Mouse (Mus musculus): Measurements from ENCODE around the gene BC048562. TPM values are rescaled to one million over a fixed set of nuclear protein-coding genes. Genes with fewer than 3 reads are reported as not detected.

Gene BC048562
- polyA plus RNA-seq, 1 experiment from 2014 or later = not detected

Other genes with a start within 250 kb of the BC048562 start
- 1.1 and 1.7 TPM in 2 replicates for gene Bsn, start 246.1 kb upstream of the BC048562 start, polyA plus RNA-seq (2016; fragmentation: Nextera tagmentation; extraction: Ambion mirVana)
- 71.1 and 77.0 TPM in 2 replicates for gene Dag1, start 172.5 kb upstream of the BC048562 start, polyA plus RNA-seq (2016; fragmentation: Nextera tagmentation; extraction: Ambion mirVana)
- gene Nicn1, start 146.1 kb upstream of the BC048562 start, polyA plus RNA-seq (2016; fragmentation: Nextera tagmentation; extraction: Ambion mirVana) = 44.4 and 57.3 TPM in 2 replicates
- gene Amt, start 139.6 kb upstream of the BC048562 start, polyA plus RNA-seq (2016; fragmentation: Nextera tagmentation; extraction: Ambion mirVana) = 37.9 and 39.2 TPM in 2 replicates
- gene Rhoa, start 130.4 kb upstream of the BC048562 start, polyA plus RNA-seq (2016; fragmentation: Nextera tagmentation; extraction: Ambion mirVana) = 272 and 276 TPM in 2 replicates
- gene Tcta, start 130.3 kb upstream of the BC048562 start, polyA plus RNA-seq (2016; fragmentation: Nextera tagmentation; extraction: Ambion mirVana) = 17.8 and 26.2 TPM in 2 replicates
- gene Gpx1, start 97.6 kb upstream of the BC048562 start, polyA plus RNA-seq (2016; fragmentation: Nextera tagmentation; extraction: Ambion mirVana) = 767 and 792 TPM in 2 replicates
- 119 and 140 TPM in 2 replicates for gene Usp4, start 88.6 kb upstream of the BC048562 start, polyA plus RNA-seq (2016; fragmentation: Nextera tagmentation; extraction: Ambion mirVana)
- 1.1 and 1.2 TPM in 2 replicates for gene 1700102P08Rik, start 43.7 kb upstream of the BC048562 start, polyA plus RNA-seq (2016; fragmentation: Nextera tagmentation; extraction: Ambion mirVana)
- gene Ccdc36, start 8.0 kb upstream of the BC048562 start, polyA plus RNA-seq (2016; fragmentation: Nextera tagmentation; extraction: Ambion mirVana) = 0.81 and 1.1 TPM in 2 replicates
- gene Ccdc71, start 24.0 kb downstream of the BC048562 start, polyA plus RNA-seq (2016; fragmentation: Nextera tagmentation; extraction: Ambion mirVana) = 58.2 and 59.4 TPM in 2 replicates
- 43.1 and 52.1 TPM in 2 replicates for gene Klhdc8b, start 25.1 kb downstream of the BC048562 start, polyA plus RNA-seq (2016; fragmentation: Nextera tagmentation; extraction: Ambion mirVana)
- gene Lamb2, start 43.3 kb downstream of the BC048562 start, polyA plus RNA-seq (2016; fragmentation: Nextera tagmentation; extraction: Ambion mirVana) = 42.7 and 46.2 TPM in 2 replicates
- 79.4 and 91.6 TPM in 2 replicates for gene Usp19, start 54.1 kb downstream of the BC048562 start, polyA plus RNA-seq (2016; fragmentation: Nextera tagmentation; extraction: Ambion mirVana)
- gene Qars, start 71.2 kb downstream of the BC048562 start, polyA plus RNA-seq (2016; fragmentation: Nextera tagmentation; extraction: Ambion mirVana) = 112 and 115 TPM in 2 replicates
- gene Qrich1, start 80.3 kb downstream of the BC048562 start, polyA plus RNA-seq (2016; fragmentation: Nextera tagmentation; extraction: Ambion mirVana) = 150 and 171 TPM in 2 replicates
- gene Impdh2, start 123.8 kb downstream of the BC048562 start, polyA plus RNA-seq (2016; fragmentation: Nextera tagmentation; extraction: Ambion mirVana) = 202 and 239 TPM in 2 replicates
- 47.0 and 50.0 TPM in 2 replicates for gene Ndufaf3, start 131.0 kb downstream of the BC048562 start, polyA plus RNA-seq (2016; fragmentation: Nextera tagmentation; extraction: Ambion mirVana)
- gene Dalrd3, start 133.4 kb downstream of the BC048562 start, polyA plus RNA-seq (2016; fragmentation: Nextera tagmentation; extraction: Ambion mirVana) = 196 and 221 TPM in 2 replicates
- gene Wdr6, start 142.3 kb downstream of the BC048562 start, polyA plus RNA-seq (2016; fragmentation: Nextera tagmentation; extraction: Ambion mirVana) = 195 and 250 TPM in 2 replicates
- gene P4htm, start 161.2 kb downstream of the BC048562 start, polyA plus RNA-seq (2016; fragmentation: Nextera tagmentation; extraction: Ambion mirVana) = 13.8 and 14.7 TPM in 2 replicates
- gene Arih2, start 212.9 kb downstream of the BC048562 start, polyA plus RNA-seq (2016; fragmentation: Nextera tagmentation; extraction: Ambion mirVana) = 66.8 and 72.6 TPM in 2 replicates
- 34.5 and 36.2 TPM in 2 replicates for gene Slc25a20, start 225.6 kb downstream of the BC048562 start, polyA plus RNA-seq (2016; fragmentation: Nextera tagmentation; extraction: Ambion mirVana)

All from midbrain, embryonic 10.5 days (tissue).